Mouse (Mus musculus): ENCODE measurements around the gene Lrg1.

GRCm38 (mm10) chr17:56096883-56097282 lies 24.9 kb downstream of the Lrg1 start:
- TF ChIP-seq POLR2A (IDR thresholded peaks at IDR 0.05; ENCODE audit: extremely low read depth, insufficient read depth, low read length) (no peak), CTCF (IDR thresholded peaks at IDR 0.05; ENCODE audit: extremely low read depth, insufficient read depth, low read length) (no peak)
